ENCODE assay signal across 27 mouse cellular contexts in genomic region chr5:30872574-30872973, GRCm38 (mm10).
"Had no signal": no experiment of that assay in that cellular context is flagged by ENCODE, and none has a peak within 500 bp of the region (broad histone marks: within the 10 kb centered on the region; RNA-seq: fewer than 3 reads in every experiment).

No protein-coding gene starts in this region.

- H3K4me2 ChIP-seq: embryonic facial prominence, embryonic 12.5 days; embryonic facial prominence, embryonic 13.5 days; embryonic facial prominence, embryonic 15.5 days; forebrain, embryonic 12.5 days; forebrain, embryonic 13.5 days; forebrain, embryonic 15.5 days had no signal

- H3K9me3 ChIP-seq: embryonic facial prominence, embryonic 10.5 days; embryonic facial prominence, embryonic 12.5 days; embryonic facial prominence, embryonic 13.5 days; embryonic facial prominence, embryonic 15.5 days; forebrain, embryonic 10.5 days; forebrain, embryonic 12.5 days; forebrain, embryonic 13.5 days; forebrain, embryonic 15.5 days had no signal

- H3K4me3 ChIP-seq: embryonic facial prominence, embryonic 10.5 days; embryonic facial prominence, embryonic 12.5 days; embryonic facial prominence, embryonic 13.5 days; embryonic facial prominence, embryonic 15.5 days; erythroblast, embryonic 14.5 days; forebrain, embryonic 10.5 days; forebrain, embryonic 12.5 days; forebrain, embryonic 13.5 days; forebrain, embryonic 15.5 days; gastrocnemius, adult 2 months; heart, adult 2 months had no signal

- H3K27me3 ChIP-seq: embryonic facial prominence, embryonic 12.5 days; embryonic facial prominence, embryonic 13.5 days; embryonic facial prominence, embryonic 15.5 days; forebrain, embryonic 12.5 days; forebrain, embryonic 13.5 days; forebrain, embryonic 15.5 days had no signal

- DNase-seq: cerebellum, adult 8-10 months; cerebellum, adult 9-10 months; cerebellum, adult 9-11 months; cerebellum, postnatal 10 days; cerebellum, postnatal 14 days; cerebellum, postnatal 25 days; cerebellum, postnatal 36 days; embryo, embryonic 11 days; forebrain, postnatal 0 days; gastrocnemius, adult 2 months; gastrocnemius, postnatal 10 days; gastrocnemius, postnatal 14 days; gastrocnemius, postnatal 25 days; gastrocnemius, postnatal 36 days; heart, adult 18-20 months; heart, adult 2 months had no signal

- ATAC-seq: forebrain, embryonic 13.5 days; forebrain, embryonic 14.5 days; forebrain, embryonic 15.5 days; forebrain, embryonic 16.5 days; forebrain, postnatal 0 days had no signal

- H3K27ac ChIP-seq: embryonic facial prominence, embryonic 10.5 days; embryonic facial prominence, embryonic 12.5 days; embryonic facial prominence, embryonic 13.5 days; embryonic facial prominence, embryonic 15.5 days; forebrain, embryonic 10.5 days; forebrain, embryonic 12.5 days; forebrain, embryonic 13.5 days; forebrain, embryonic 15.5 days; gastrocnemius, adult 2 months; heart, adult 2 months had no signal

- H3K9ac ChIP-seq: embryonic facial prominence, embryonic 12.5 days; embryonic facial prominence, embryonic 15.5 days; forebrain, embryonic 12.5 days; forebrain, embryonic 13.5 days; forebrain, embryonic 15.5 days; forebrain, postnatal 0 days had no signal
